Mouse (Mus musculus): ENCODE measurements at regions not wholly inside any gene's neighbourhood (a gene's known extent, or its start where the extent isn't known, plus 50 kb on each side); places are given as distances from the start of the nearest gene placed in this dataset.

DNA sequence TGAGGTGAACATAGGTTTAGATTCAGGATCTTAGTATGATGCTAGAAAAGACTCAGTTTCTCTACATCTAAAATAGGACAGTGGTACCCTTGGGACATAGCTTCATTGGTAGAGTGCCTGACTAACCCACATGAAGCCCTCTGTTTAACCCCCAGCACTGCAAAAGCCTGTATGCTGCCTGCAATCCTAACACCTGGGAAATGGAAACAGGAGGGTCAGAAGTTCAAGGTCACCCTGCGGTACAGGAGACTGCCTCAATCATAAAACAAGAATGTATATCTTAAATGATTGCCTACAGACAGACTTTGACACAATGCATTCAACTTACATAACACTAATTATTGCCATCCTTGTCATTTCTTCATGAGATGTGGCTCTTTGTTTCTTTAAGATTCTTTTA is 440.8 kb downstream of the 1810013L24Rik start:
- WGBS (ENCODE audit: insufficient replicate concordance): 56% methylated on average over 1 of the region's 1 CpGs

DNA sequence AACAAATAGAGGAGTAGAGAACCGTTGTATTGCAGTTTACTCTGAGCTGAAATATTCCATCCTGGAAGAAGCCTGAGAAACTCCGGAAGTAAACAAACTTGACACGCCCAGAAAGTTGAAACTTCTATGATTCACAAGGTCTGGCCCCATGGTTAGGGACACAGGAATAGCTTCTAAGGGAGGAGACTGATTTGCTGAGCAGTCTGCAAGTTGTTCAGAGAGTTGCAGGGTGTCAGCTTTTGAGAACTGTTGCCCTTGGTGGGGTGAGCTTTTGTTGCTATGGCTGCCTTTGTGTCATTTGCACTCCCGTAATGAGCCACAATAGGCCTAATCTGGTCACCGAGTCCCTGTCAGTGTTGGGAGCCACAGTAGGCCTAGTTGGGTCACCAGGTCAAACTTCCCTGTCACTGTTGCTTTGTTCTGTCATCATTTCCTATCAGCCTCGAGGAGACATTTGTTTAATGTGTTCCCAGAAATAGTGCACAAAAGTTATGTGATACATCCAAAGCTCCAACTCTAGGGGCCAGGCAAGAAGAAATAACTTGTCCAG is 443.9 kb downstream of the 1810013L24Rik start:
- 53% methylated on average over 6 of the region's 6 CpGs for WGBS (ENCODE audit: insufficient replicate concordance)
- no peak overlapping the region for H3K9ac ChIP-seq (ENCODE audit: low read depth, low read length)
- H3K4me3 ChIP-seq (ENCODE audit: low read depth, low read length): no peak overlapping the region
- H3K9me3 ChIP-seq (replicated peaks; ENCODE audit: control insufficient read depth, low read length): no peaks in the 10 kb centered on the region
- no peaks in the 10 kb centered on the region for H3K36me3 ChIP-seq (ENCODE audit: control insufficient read depth, insufficient read depth)
- H3K27me3 ChIP-seq (ENCODE audit: control insufficient read depth, insufficient read depth, low read depth, low read length): no peaks in the 10 kb centered on the region
- no peak overlapping the region for H3K4me2 ChIP-seq (ENCODE audit: low read depth, low read length)
- H3K27ac ChIP-seq (ENCODE audit: low read length): no peak overlapping the region
- ATAC-seq (ENCODE audit: low read depth): no peak
- no peaks in the 10 kb centered on the region for H3K4me1 ChIP-seq (ENCODE audit: control insufficient read depth, low read depth, low read length)

More for the DNA sequence above, 440.8 kb downstream of the 1810013L24Rik start:
- Histone ChIP-seq H3K9ac (ENCODE audit: low read depth, low read length) (no peak overlapping the region), H3K27me3 (ENCODE audit: control insufficient read depth, insufficient read depth, low read depth, low read length) (no peaks in the 10 kb centered on the region), H3K27ac (ENCODE audit: low read length) (no peak overlapping the region), H3K36me3 (ENCODE audit: control insufficient read depth, insufficient read depth) (no peaks in the 10 kb centered on the region), H3K9me3 (replicated peaks; ENCODE audit: control insufficient read depth, low read length) (no peaks in the 10 kb centered on the region), H3K4me3 (ENCODE audit: low read depth, low read length) (no peak overlapping the region), H3K4me2 (ENCODE audit: low read depth, low read length) (no peak overlapping the region), H3K4me1 (ENCODE audit: control insufficient read depth, low read depth, low read length) (no peaks in the 10 kb centered on the region)
- no peak for ATAC-seq (ENCODE audit: low read depth)

DNA sequence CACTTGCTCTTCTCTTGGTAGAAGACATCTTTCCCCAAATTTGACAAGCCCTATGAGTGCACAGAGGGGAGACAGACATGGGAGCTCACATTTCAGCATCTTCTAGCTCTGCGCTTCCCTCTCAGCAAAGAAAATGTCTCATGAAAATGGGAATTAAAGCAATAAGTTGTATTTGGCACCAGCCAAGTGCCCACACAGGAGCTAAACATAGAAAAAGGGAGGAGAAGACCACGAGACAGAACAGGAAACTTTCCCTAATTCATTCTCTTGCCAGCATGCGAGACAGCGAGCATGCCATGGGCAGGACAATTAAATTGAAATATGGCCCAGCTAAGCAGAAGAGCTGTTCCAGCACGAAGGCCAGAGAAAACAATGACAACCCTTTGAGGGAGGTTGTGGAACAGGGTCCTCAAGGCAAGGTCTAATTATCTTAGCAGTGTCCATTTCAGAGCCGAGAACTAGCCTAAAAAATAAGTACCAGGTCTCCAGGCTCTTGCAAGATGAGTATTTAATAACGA is 444.7 kb downstream of the 1810013L24Rik start:
- no peak overlapping the region for H3K4me3 ChIP-seq (ENCODE audit: low read depth, low read length)
- H3K4me1 ChIP-seq (ENCODE audit: control insufficient read depth, low read depth, low read length): no peaks in the 10 kb centered on the region
- H3K9me3 ChIP-seq (replicated peaks; ENCODE audit: control insufficient read depth, low read length): no peaks in the 10 kb centered on the region
- H3K4me2 ChIP-seq (ENCODE audit: low read depth, low read length): no peak overlapping the region
- H3K9ac ChIP-seq (ENCODE audit: low read depth, low read length): no peak overlapping the region
- H3K27me3 ChIP-seq (ENCODE audit: control insufficient read depth, insufficient read depth, low read depth, low read length): no peaks in the 10 kb centered on the region
- ATAC-seq (ENCODE audit: low read depth): no peak
- H3K36me3 ChIP-seq (ENCODE audit: control insufficient read depth, insufficient read depth): no peaks in the 10 kb centered on the region
- WGBS (ENCODE audit: insufficient replicate concordance): 41% methylated on average over 7 of the region's 7 CpGs
- H3K27ac ChIP-seq (ENCODE audit: low read length): no peak overlapping the region

DNA sequence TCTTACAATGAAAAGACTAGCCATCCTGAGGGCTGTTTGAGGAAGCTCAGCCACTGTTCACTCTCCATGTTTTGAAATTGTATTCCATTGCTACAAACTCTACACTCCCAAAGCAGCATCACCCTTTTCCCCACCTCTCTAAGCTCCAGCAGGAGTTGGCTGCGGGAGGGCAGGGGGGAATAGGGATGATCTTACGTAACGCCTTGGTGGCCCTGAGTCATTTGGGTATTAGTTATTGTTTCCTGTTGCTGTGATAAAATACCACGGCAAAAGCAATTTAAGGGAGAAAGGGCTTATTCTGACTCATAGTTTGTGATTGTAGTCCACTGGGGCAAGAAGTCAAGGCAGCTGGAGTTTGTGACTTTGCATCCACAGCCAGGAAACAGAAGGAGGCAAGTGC is 445.5 kb downstream of the 1810013L24Rik start:
- Histone ChIP-seq H3K9ac (ENCODE audit: low read depth, low read length) (no peak overlapping the region), H3K4me2 (ENCODE audit: low read depth, low read length) (no peak overlapping the region), H3K36me3 (ENCODE audit: control insufficient read depth, insufficient read depth) (no peaks in the 10 kb centered on the region), H3K27ac (ENCODE audit: low read length) (no peak overlapping the region), H3K9me3 (replicated peaks; ENCODE audit: control insufficient read depth, low read length) (no peaks in the 10 kb centered on the region), H3K4me3 (ENCODE audit: low read depth, low read length) (no peak overlapping the region), H3K4me1 (ENCODE audit: control insufficient read depth, low read depth, low read length) (no peaks in the 10 kb centered on the region), H3K27me3 (ENCODE audit: control insufficient read depth, insufficient read depth, low read depth, low read length) (no peaks in the 10 kb centered on the region)
- 56% methylated on average over 4 of the region's 4 CpGs for WGBS (ENCODE audit: insufficient replicate concordance)
- no peak for ATAC-seq (ENCODE audit: low read depth)

DNA sequence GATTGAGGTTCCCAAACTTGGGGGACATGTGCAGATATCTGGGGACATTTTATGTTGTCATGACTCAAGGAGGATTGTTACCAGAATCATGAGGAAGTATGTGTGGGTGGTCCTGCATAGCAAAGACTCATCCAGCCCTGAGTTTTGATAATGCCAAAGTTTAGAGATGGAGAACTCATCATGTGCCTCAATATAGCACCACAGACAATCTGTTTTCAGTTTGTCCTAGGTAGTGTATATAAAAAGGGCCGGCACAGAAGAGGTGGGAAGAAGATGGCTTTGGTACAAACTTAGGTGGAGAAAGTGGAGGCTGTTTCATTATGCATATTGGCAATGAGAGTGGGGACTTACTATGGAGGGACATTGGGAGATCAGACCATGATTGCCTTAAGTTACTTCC is 447.2 kb downstream of the 1810013L24Rik start:
- H3K4me1 ChIP-seq (ENCODE audit: control insufficient read depth, low read depth, low read length): no peaks in the 10 kb centered on the region
- H3K27ac ChIP-seq (ENCODE audit: low read length): no peak overlapping the region
- no peak overlapping the region for H3K4me3 ChIP-seq (ENCODE audit: low read depth, low read length)
- H3K4me2 ChIP-seq (ENCODE audit: low read depth, low read length): no peak overlapping the region
- H3K27me3 ChIP-seq (ENCODE audit: control insufficient read depth, insufficient read depth, low read depth, low read length): no peaks in the 10 kb centered on the region
- no peak for ATAC-seq (ENCODE audit: low read depth)
- WGBS (ENCODE audit: insufficient replicate concordance): 60% methylated on average over 1 of the region's 1 CpGs
- H3K36me3 ChIP-seq (ENCODE audit: control insufficient read depth, insufficient read depth): no peaks in the 10 kb centered on the region
- H3K9me3 ChIP-seq (replicated peaks; ENCODE audit: control insufficient read depth, low read length): no peaks in the 10 kb centered on the region
- no peak overlapping the region for H3K9ac ChIP-seq (ENCODE audit: low read depth, low read length)

DNA sequence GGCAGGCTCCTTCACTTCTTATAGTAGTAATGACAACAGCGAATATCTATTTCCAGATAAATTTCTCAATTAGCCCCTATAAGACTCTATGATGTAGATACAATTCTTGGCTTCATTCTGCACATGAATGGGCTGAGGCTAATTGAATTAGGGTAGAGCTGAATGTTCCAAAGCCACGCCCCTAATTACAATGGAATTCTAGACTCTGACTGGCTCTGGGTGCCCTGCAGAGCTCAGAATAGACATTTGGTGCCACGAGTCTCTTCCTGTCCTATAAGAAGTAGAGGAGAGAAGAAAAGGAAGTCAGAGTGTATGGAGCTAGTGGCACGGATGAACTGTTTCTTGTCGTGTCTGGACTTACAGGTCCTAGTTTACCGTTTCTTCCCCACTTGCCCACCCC is 449.8 kb downstream of the 1810013L24Rik start:
- Histone ChIP-seq H3K27ac (ENCODE audit: low read length) (no peak overlapping the region), H3K4me2 (ENCODE audit: low read depth, low read length) (no peak overlapping the region), H3K4me3 (ENCODE audit: low read depth, low read length) (no peak overlapping the region), H3K9me3 (replicated peaks; ENCODE audit: control insufficient read depth, low read length) (no peaks in the 10 kb centered on the region), H3K27me3 (ENCODE audit: control insufficient read depth, insufficient read depth, low read depth, low read length) (no peaks in the 10 kb centered on the region), H3K36me3 (ENCODE audit: control insufficient read depth, insufficient read depth) (no peaks in the 10 kb centered on the region), H3K4me1 (ENCODE audit: control insufficient read depth, low read depth, low read length) (no peaks in the 10 kb centered on the region), H3K9ac (ENCODE audit: low read depth, low read length) (no peak overlapping the region)
- WGBS (ENCODE audit: insufficient replicate concordance): 53% methylated on average over 6 of the region's 6 CpGs
- no peak for ATAC-seq (ENCODE audit: low read depth)

DNA sequence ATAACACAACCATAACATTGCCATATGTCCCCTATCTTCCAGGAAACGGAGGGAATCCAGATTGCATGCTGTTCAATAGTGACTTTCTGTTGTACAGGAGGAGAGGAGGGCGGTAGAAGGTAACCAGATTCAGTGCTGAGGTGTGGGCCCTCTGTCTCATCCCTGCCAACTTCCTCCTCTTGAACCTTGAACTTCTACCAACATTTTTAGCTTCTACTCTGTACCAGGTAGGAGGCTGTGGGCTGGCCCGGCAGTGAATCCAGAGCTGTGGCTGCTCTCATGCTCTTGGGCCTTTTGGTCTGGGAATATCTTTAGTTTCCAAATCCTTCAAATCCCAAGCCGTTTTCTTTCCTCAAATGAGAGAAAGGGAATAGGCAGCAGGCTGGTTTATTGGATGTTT is 450.5 kb downstream of the 1810013L24Rik start:
- no peaks in the 10 kb centered on the region for H3K9me3 ChIP-seq (replicated peaks; ENCODE audit: control insufficient read depth, low read length)
- 39% methylated on average over 4 of the region's 4 CpGs for WGBS (ENCODE audit: insufficient replicate concordance)
- no peaks in the 10 kb centered on the region for H3K36me3 ChIP-seq (ENCODE audit: control insufficient read depth, insufficient read depth)
- no peaks in the 10 kb centered on the region for H3K4me1 ChIP-seq (ENCODE audit: control insufficient read depth, low read depth, low read length)
- H3K4me3 ChIP-seq (ENCODE audit: low read depth, low read length): no peak overlapping the region
- no peak overlapping the region for H3K4me2 ChIP-seq (ENCODE audit: low read depth, low read length)
- H3K27me3 ChIP-seq (ENCODE audit: control insufficient read depth, insufficient read depth, low read depth, low read length): no peaks in the 10 kb centered on the region
- no peak overlapping the region for H3K27ac ChIP-seq (ENCODE audit: low read length)
- no peak overlapping the region for H3K9ac ChIP-seq (ENCODE audit: low read depth, low read length)
- no peak for ATAC-seq (ENCODE audit: low read depth)

DNA sequence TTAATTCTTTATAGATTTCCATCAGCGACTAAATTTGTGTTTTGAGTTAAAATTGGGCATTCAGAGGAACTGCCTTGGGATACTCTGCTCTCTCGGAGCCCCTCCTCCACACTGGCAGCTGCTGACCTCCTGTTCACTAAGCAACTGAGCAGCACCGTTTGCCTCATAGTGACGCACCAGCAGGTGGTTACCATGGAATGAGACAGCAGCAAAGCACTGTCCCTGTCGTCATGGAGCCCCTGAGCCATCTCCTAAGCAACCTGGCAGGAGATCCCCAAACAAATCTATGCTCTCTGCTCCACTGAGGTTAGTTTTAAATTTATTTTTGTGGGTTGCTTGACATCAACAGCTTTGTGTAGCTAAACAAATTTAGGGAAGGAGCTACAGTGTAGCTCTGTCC is 451.0 kb downstream of the 1810013L24Rik start:
- 17% methylated on average over 5 of the region's 5 CpGs for WGBS (ENCODE audit: insufficient replicate concordance)
- Histone ChIP-seq H3K4me2 (ENCODE audit: low read depth, low read length) (no peak overlapping the region), H3K27me3 (ENCODE audit: control insufficient read depth, insufficient read depth, low read depth, low read length) (no peaks in the 10 kb centered on the region), H3K36me3 (ENCODE audit: control insufficient read depth, insufficient read depth) (no peaks in the 10 kb centered on the region), H3K9me3 (replicated peaks; ENCODE audit: control insufficient read depth, low read length) (no peaks in the 10 kb centered on the region), H3K4me1 (ENCODE audit: control insufficient read depth, low read depth, low read length) (no peaks in the 10 kb centered on the region), H3K9ac (ENCODE audit: low read depth, low read length) (no peak overlapping the region), H3K27ac (ENCODE audit: low read length) (no peak overlapping the region), H3K4me3 (ENCODE audit: low read depth, low read length) (no peak overlapping the region)
- no peak for ATAC-seq (ENCODE audit: low read depth)

DNA sequence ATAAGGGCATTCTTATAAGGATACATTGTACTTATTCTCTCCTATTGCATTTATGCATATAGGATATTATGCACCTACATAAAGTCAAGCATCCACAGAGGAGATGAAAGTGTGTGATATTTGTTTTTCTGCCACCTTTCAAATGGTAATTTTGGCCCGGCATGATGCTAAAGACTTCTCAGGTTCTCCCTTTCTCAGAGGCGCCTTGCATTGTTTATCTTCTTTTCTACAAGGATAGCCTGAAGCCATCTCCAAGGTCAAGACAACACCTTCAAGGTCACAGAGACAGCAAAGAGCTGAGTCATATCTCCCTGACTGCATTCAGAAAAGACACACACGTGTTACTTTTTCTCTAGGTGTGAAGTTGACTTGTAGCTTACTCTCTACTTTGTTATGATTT is 454.5 kb downstream of the 1810013L24Rik start:
- no peaks in the 10 kb centered on the region for H3K4me1 ChIP-seq (ENCODE audit: control insufficient read depth, low read depth, low read length)
- no peak for ATAC-seq (ENCODE audit: low read depth)
- H3K9ac ChIP-seq (ENCODE audit: low read depth, low read length): no peak overlapping the region
- H3K36me3 ChIP-seq (ENCODE audit: control insufficient read depth, insufficient read depth): no peaks in the 10 kb centered on the region
- H3K4me3 ChIP-seq (ENCODE audit: low read depth, low read length): no peak overlapping the region
- no peaks in the 10 kb centered on the region for H3K27me3 ChIP-seq (ENCODE audit: control insufficient read depth, insufficient read depth, low read depth, low read length)
- H3K9me3 ChIP-seq (replicated peaks; ENCODE audit: control insufficient read depth, low read length): no peaks in the 10 kb centered on the region
- WGBS (ENCODE audit: insufficient replicate concordance): 43% methylated on average over 3 of the region's 3 CpGs
- no peak overlapping the region for H3K4me2 ChIP-seq (ENCODE audit: low read depth, low read length)
- H3K27ac ChIP-seq (ENCODE audit: low read length): no peak overlapping the region
